Mouse (Mus musculus) midbrain, embryonic 16.5 days (tissue): ENCODE measurements at regions not wholly inside any gene's neighbourhood (a gene's known extent, or its start where the extent isn't known, plus 50 kb on each side); places are given as distances from the start of the nearest gene placed in this dataset.

Source experiments
- ATAC-seq: fragments of 200-750 bp; cut with Nextera tagmentation; 2 replicates; pipeline ENCODE4 v1.8.0; 2017; ENCODE audit warnings: moderate TSS enrichment
- H3K27ac ChIP-seq: fragments of 300-500 bp; sonication (generic); 2 replicates; pipeline ENCODE4 v1.5.1; 2014; ENCODE audit warnings: mild to moderate bottlenecking, low read length, mixed read lengths
- H3K27me3 ChIP-seq: fragments of 300-500 bp; sonication (generic); 2 replicates; pipeline ENCODE4 v1.6.1; 2014; ENCODE audit warnings: low read depth, low read length, mixed read lengths; ENCODE audit not compliant: control insufficient read depth, insufficient read depth
- H3K36me3 ChIP-seq: fragments of 300-500 bp; sonication (generic); 2 replicates; pipeline ENCODE4 v1.6.1; 2014; ENCODE audit warnings: mild to moderate bottlenecking, low read length, moderate library complexity, mixed read lengths; ENCODE audit not compliant: control insufficient read depth, insufficient read depth
- H3K4me1 ChIP-seq: fragments of 300-500 bp; sonication (generic); 2 replicates; pipeline ENCODE4 v1.6.1; 2014; ENCODE audit warnings: mild to moderate bottlenecking, low read length, mixed read lengths; ENCODE audit not compliant: control insufficient read depth, insufficient read depth
- H3K4me2 ChIP-seq: fragments of 300-500 bp; sonication (generic); 2 replicates; pipeline ENCODE4 v1.6.1; 2014; ENCODE audit warnings: mild to moderate bottlenecking, low read length, mixed read lengths
- H3K4me3 ChIP-seq: fragments of 300-500 bp; sonication (generic); 2 replicates; pipeline ENCODE4 v1.5.1; 2014; ENCODE audit warnings: low read depth, mild to moderate bottlenecking, low read length, moderate library complexity, mixed read lengths
- H3K9ac ChIP-seq: fragments of 300-500 bp; sonication (generic); 2 replicates; pipeline ENCODE4 v1.6.1; 2014; ENCODE audit warnings: low read depth, low read length, mixed read lengths
- H3K9me3 ChIP-seq: fragments of 300-500 bp; sonication (generic); replicated peaks from 2 replicates; pipeline ENCODE4 v1.6.1; 2014; ENCODE audit warnings: mild to moderate bottlenecking, low read length, mixed read lengths; ENCODE audit not compliant: control insufficient read depth, poor library complexity, severe bottlenecking
- WGBS: fragments of 180-500 bp; shearing (Covaris S2); extraction: QIAGEN DNeasy Blood & Tissue Kit; methylation state at CpG from one replicate; pipeline ENCODE4 v1.1.7; 2014; 5-methylcytosine and 5-hydroxymethylcytosine counted together

- no peak overlapping the region for H3K4me2 ChIP-seq
- no peaks in the 10 kb centered on the region for H3K9me3 ChIP-seq
- no peaks in the 10 kb centered on the region for H3K4me1 ChIP-seq
- no peaks in the 10 kb centered on the region for H3K27me3 ChIP-seq
- 95% methylated on average over 14 of the region's 14 CpGs for WGBS
- no peak overlapping the region for H3K27ac ChIP-seq
- no peak for ATAC-seq
- no peak overlapping the region for H3K9ac ChIP-seq
- H3K36me3 ChIP-seq = no peaks in the 10 kb centered on the region
- no peak overlapping the region for H3K4me3 ChIP-seq
Measured at GRCm38 (mm10) chr10:111670666-111671065, 164.6 kb downstream of the Phlda1 start.

- Histone ChIP-seq H3K4me1 (no peaks in the 10 kb centered on the region), H3K4me2 (no peak overlapping the region), H3K9me3 (no peaks in the 10 kb centered on the region), H3K27ac (no peak overlapping the region), H3K4me3 (no peak overlapping the region), H3K36me3 (no peaks in the 10 kb centered on the region), H3K27me3 (no peaks in the 10 kb centered on the region), H3K9ac (no peak overlapping the region)
- 0 out of 2 replicates have a peak, but pooled peaks have one; percentile 38 for ATAC-seq
- 52% methylated on average over 12 of the region's 12 CpGs for WGBS
Measured at GRCm38 (mm10) chr10:111672454-111673316, 166.6 kb downstream of the Phlda1 start.

GRCm38 (mm10) chr10:111673317-111673610 is 167.2 kb downstream of the Phlda1 start:
- H3K4me3 ChIP-seq = no peak overlapping the region
- H3K4me1 ChIP-seq = no peaks in the 10 kb centered on the region
- H3K9ac ChIP-seq = no peak overlapping the region
- H3K27ac ChIP-seq = no peak overlapping the region
- H3K4me2 ChIP-seq = no peak overlapping the region
- no peaks in the 10 kb centered on the region for H3K36me3 ChIP-seq
- 0 out of 2 replicates have a peak, but pooled peaks have one; percentile 29 for ATAC-seq
- H3K9me3 ChIP-seq = no peaks in the 10 kb centered on the region
- no peaks in the 10 kb centered on the region for H3K27me3 ChIP-seq

- H3K4me1 ChIP-seq = no peaks in the 10 kb centered on the region
- no peaks in the 10 kb centered on the region for H3K9me3 ChIP-seq
- no peak overlapping the region for H3K4me3 ChIP-seq
- ATAC-seq = no peak
- no peaks in the 10 kb centered on the region for H3K27me3 ChIP-seq
- H3K4me2 ChIP-seq = no peak overlapping the region
- H3K36me3 ChIP-seq = no peaks in the 10 kb centered on the region
- H3K27ac ChIP-seq = no peak overlapping the region
- 55% methylated on average over 4 of the region's 4 CpGs for WGBS
- no peak overlapping the region for H3K9ac ChIP-seq
Measured at GRCm38 (mm10) chr10:111676255-111676654, 170.2 kb downstream of the Phlda1 start.

- H3K9ac ChIP-seq = no peak overlapping the region
- ATAC-seq = no peak
Measured at GRCm38 (mm10) chr10:111680919-111681318, 174.8 kb downstream of the Phlda1 start.

GRCm38 (mm10) chr10:111684409-111685346 is 178.6 kb downstream of the Phlda1 start:
- H3K4me1 ChIP-seq = no peaks in the 10 kb centered on the region
- no peaks in the 10 kb centered on the region for H3K36me3 ChIP-seq
- no peaks in the 10 kb centered on the region for H3K9me3 ChIP-seq
- H3K9ac ChIP-seq = no peak overlapping the region
- no peaks in the 10 kb centered on the region for H3K27me3 ChIP-seq
- 86% methylated on average over 10 of the region's 10 CpGs for WGBS
- no peak overlapping the region for H3K4me3 ChIP-seq
- H3K27ac ChIP-seq = no peak overlapping the region
- no peak for ATAC-seq
- H3K4me2 ChIP-seq = no peak overlapping the region

More at GRCm38 (mm10) chr10:111680919-111681318, 174.8 kb downstream of the Phlda1 start:
- no peak overlapping the region for H3K4me3 ChIP-seq
- H3K27ac ChIP-seq = no peak overlapping the region
- WGBS = 91% methylated on average over 4 of the region's 4 CpGs
- no peaks in the 10 kb centered on the region for H3K27me3 ChIP-seq
- H3K4me1 ChIP-seq = no peaks in the 10 kb centered on the region
- H3K4me2 ChIP-seq = no peak overlapping the region
- H3K9me3 ChIP-seq = no peaks in the 10 kb centered on the region
- H3K36me3 ChIP-seq = no peaks in the 10 kb centered on the region

GRCm38 (mm10) chr10:111686585-111686984 is 180.5 kb downstream of the Phlda1 start:
- Histone ChIP-seq H3K27ac (no peak overlapping the region), H3K27me3 (no peaks in the 10 kb centered on the region), H3K36me3 (no peaks in the 10 kb centered on the region), H3K4me1 (no peaks in the 10 kb centered on the region), H3K9me3 (no peaks in the 10 kb centered on the region), H3K4me3 (no peak overlapping the region), H3K9ac (no peak overlapping the region), H3K4me2 (no peak overlapping the region)
- WGBS = 44% methylated on average over 5 of the region's 5 CpGs
- ATAC-seq = peak; percentile 75

GRCm38 (mm10) chr10:111689587-111689986 is 183.5 kb downstream of the Phlda1 start:
- Histone ChIP-seq H3K36me3 (no peaks in the 10 kb centered on the region), H3K4me2 (no peak overlapping the region), H3K4me3 (no peak overlapping the region), H3K4me1 (peaks cover 5% of the 10 kb centered on the region), H3K27ac (no peak overlapping the region), H3K27me3 (no peaks in the 10 kb centered on the region), H3K9me3 (no peaks in the 10 kb centered on the region), H3K9ac (no peak overlapping the region)
- WGBS = 77% methylated on average over 10 of the region's 10 CpGs
- no peak for ATAC-seq

- H3K4me1 ChIP-seq = peaks cover 11% of the 10 kb centered on the region
- peak overlapping the region; percentile 79 for H3K27ac ChIP-seq
- H3K36me3 ChIP-seq = no peaks in the 10 kb centered on the region
- no peaks in the 10 kb centered on the region for H3K9me3 ChIP-seq
- H3K9ac ChIP-seq = no peak overlapping the region
- no peak overlapping the region for H3K4me2 ChIP-seq
- H3K27me3 ChIP-seq = no peaks in the 10 kb centered on the region
- no peak overlapping the region for H3K4me3 ChIP-seq
- no peak for ATAC-seq
Measured at GRCm38 (mm10) chr10:111693762-111694161, 187.7 kb downstream of the Phlda1 start.
